Mouse (Mus musculus): ENCODE measurements around the gene Kif1b. TPM values are rescaled to one million over a fixed set of nuclear protein-coding genes. Genes with fewer than 3 reads are reported as not detected.
"Not testable (repeated sequence)": the region's sequence is repeated elsewhere in the genome, so short reads cannot be mapped to it uniquely, and the experiment has no call there.

Kif1b gene
- total and polyA plus RNA-seq, 3 experiments, result 8.8 to 20.2 (median 16.3) TPM

GRCm38 (mm10) chr4:149246578-149247155 lies 60.8 kb downstream of the Kif1b start:
- TF ChIP-seq ZC3H11A (IDR thresholded peaks at IDR 0.05; ENCODE audit: low read depth, low read length) (no peak), MEF2A (IDR thresholded peaks at IDR 0.05; ENCODE audit: extremely low read depth, insufficient replicate concordance, low read depth, low read length, poor library complexity, severe bottlenecking) (no peak), GABPA (IDR thresholded peaks at IDR 0.05; ENCODE audit: low read depth, low read length) (no peak), TAL1 (IDR thresholded peaks at IDR 0.05; ENCODE audit: low read length) (no peak), EP300 (IDR thresholded peaks at IDR 0.05; ENCODE audit: low read depth in 1 of 2, low read length in 2 of 2) (no peak), RCOR1 (IDR thresholded peaks at IDR 0.05; ENCODE audit: low read depth, low read length) (no peak), CHD2 (IDR thresholded peaks at IDR 0.05; ENCODE audit: low read length) (no peak), MAFK (IDR thresholded peaks at IDR 0.05; ENCODE audit: borderline replicate concordance, low read depth, low read length) (no peak), MAZ (IDR thresholded peaks at IDR 0.05; ENCODE audit: low read depth, low read length) (no peak)
- no peak overlapping the region for H3K4me3 ChIP-seq (ENCODE audit: control insufficient read depth in 1 of 2, insufficient read depth in 1 of 2, low read depth in 2 of 2, low read length in 2 of 2)
- no peak for DNase-seq (ENCODE audit: low read depth, low spot score)
- no peaks in the 10 kb centered on the region for H3K4me1 ChIP-seq (ENCODE audit: control insufficient read depth in 1 of 2, insufficient read depth in 2 of 2, low read length in 2 of 2)
- no peak overlapping the region for H3K27ac ChIP-seq (ENCODE audit: control insufficient read depth, low read depth, low read length)
- no peaks in the 10 kb centered on the region for H3K27me3 ChIP-seq (ENCODE audit: control insufficient read depth in 1 of 2, insufficient read depth in 2 of 2, low read length in 2 of 2)
- H3K9ac ChIP-seq (ENCODE audit: control insufficient read depth, low read depth, low read length, poor library complexity, severe bottlenecking), result no peak overlapping the region
- H3K9me3 ChIP-seq (replicated peaks; ENCODE audit: insufficient read depth, low read length), result no peaks in the 10 kb centered on the region
- no peaks in the 10 kb centered on the region; a peak in 1 of 4 replicates for H3K36me3 ChIP-seq (ENCODE audit: control insufficient read depth in 1 of 2, insufficient read depth in 2 of 2, low read length in 2 of 2)
- H3K79me2 ChIP-seq (ENCODE audit: control insufficient read depth, insufficient read depth, low read length, poor library complexity), result no peaks in the 10 kb centered on the region

GRCm38 (mm10) chr4:149237011-149237410 lies 70.5 kb downstream of the Kif1b start:
- Histone ChIP-seq H3K9me3 (replicated peaks; ENCODE audit: insufficient read depth, low read length) (no peaks in the 10 kb centered on the region), H3K27me3 (ENCODE audit: control insufficient read depth in 1 of 2, insufficient read depth in 2 of 2, low read length in 2 of 2) (no peaks in the 10 kb centered on the region), H3K27ac (ENCODE audit: control insufficient read depth, low read depth, low read length) (no peak overlapping the region), H3K36me3 (ENCODE audit: control insufficient read depth in 1 of 2, insufficient read depth in 2 of 2, low read length in 2 of 2) (no peaks in the 10 kb centered on the region), H3K4me1 (ENCODE audit: control insufficient read depth in 1 of 2, insufficient read depth in 2 of 2, low read length in 2 of 2) (no peaks in the 10 kb centered on the region), H3K4me3 (ENCODE audit: control insufficient read depth in 1 of 2, insufficient read depth in 1 of 2, low read depth in 2 of 2, low read length in 2 of 2) (no peak overlapping the region), H3K79me2 (ENCODE audit: control insufficient read depth, insufficient read depth, low read length, poor library complexity) (no peaks in the 10 kb centered on the region), H3K9ac (ENCODE audit: control insufficient read depth, low read depth, low read length, poor library complexity, severe bottlenecking) (no peak overlapping the region)
- no peak for DNase-seq (ENCODE audit: low read depth, low spot score)
- no peak for TF ChIP-seq POLR2AphosphoS5 (IDR thresholded peaks at IDR 0.05; ENCODE audit: borderline replicate concordance, low read depth, low read length)
- TF ChIP-seq NRF1 (IDR thresholded peaks at IDR 0.05; ENCODE audit: insufficient read depth, low read depth, low read length, poor library complexity, severe bottlenecking), result no peak

- DNase-seq (ENCODE audit: low read depth, low spot score), result no peak
- Histone ChIP-seq H3K27ac (ENCODE audit: control insufficient read depth, low read depth, low read length) (no peak overlapping the region), H3K9ac (ENCODE audit: control insufficient read depth, low read depth, low read length, poor library complexity, severe bottlenecking) (no peak overlapping the region), H3K27me3 (ENCODE audit: control insufficient read depth in 1 of 2, insufficient read depth in 2 of 2, low read length in 2 of 2) (no peaks in the 10 kb centered on the region), H3K36me3 (ENCODE audit: control insufficient read depth in 1 of 2, insufficient read depth in 2 of 2, low read length in 2 of 2) (no peaks in the 10 kb centered on the region), H3K4me1 (ENCODE audit: control insufficient read depth in 1 of 2, insufficient read depth in 2 of 2, low read length in 2 of 2) (no peaks in the 10 kb centered on the region), H3K4me3 (ENCODE audit: control insufficient read depth in 1 of 2, insufficient read depth in 1 of 2, low read depth in 2 of 2, low read length in 2 of 2) (no peak overlapping the region), H3K9me3 (replicated peaks; ENCODE audit: insufficient read depth, low read length) (no peaks in the 10 kb centered on the region), H3K79me2 (ENCODE audit: control insufficient read depth, insufficient read depth, low read length, poor library complexity) (no peaks in the 10 kb centered on the region)
- TF ChIP-seq CHD2 (IDR thresholded peaks at IDR 0.05; ENCODE audit: low read length) (no peak), GATA1 (IDR thresholded peaks at IDR 0.05; ENCODE audit: low read depth, low read length) (no peak), POLR2AphosphoS2 (IDR thresholded peaks at IDR 0.05; ENCODE audit: low read length) (no peak), KAT2A (conservative IDR thresholded peaks at IDR 0.05; ENCODE audit: low read depth, low read length) (no peak), TCF12 (IDR thresholded peaks at IDR 0.05; ENCODE audit: low read depth, low read length) (no peak), MXI1 (IDR thresholded peaks at IDR 0.05; ENCODE audit: low read depth, low read length) (no peak), SMC3 (IDR thresholded peaks at IDR 0.05; ENCODE audit: low read depth, low read length) (no peak), USF1 (IDR thresholded peaks at IDR 0.05; ENCODE audit: low read depth, low read length) (no peak)
Measured at GRCm38 (mm10) chr4:149233938-149234337, 73.6 kb downstream of the Kif1b start.

DNA sequence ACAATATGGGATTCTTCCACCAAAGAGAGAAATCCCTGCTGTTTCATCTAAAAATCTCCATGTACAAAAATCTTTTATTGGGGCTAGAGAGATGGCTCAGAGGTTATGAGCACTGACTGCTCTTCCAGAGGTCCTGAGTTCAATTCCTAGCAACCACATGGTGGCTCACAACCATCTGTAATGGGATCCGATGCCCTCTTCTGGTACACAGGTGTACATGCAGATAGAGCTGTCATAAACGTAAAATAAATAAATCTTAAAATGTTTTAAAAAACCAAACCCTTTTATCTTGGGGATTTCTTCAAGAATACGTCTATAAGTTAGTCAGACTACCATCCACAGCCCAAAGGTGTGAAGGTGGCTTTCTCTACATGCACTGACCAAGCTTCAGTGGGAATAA lies 78.8 kb downstream of the Kif1b start:
- H3K9ac ChIP-seq (ENCODE audit: control insufficient read depth, low read depth, low read length, poor library complexity, severe bottlenecking); DNase-seq (ENCODE audit: low read depth, low spot score); H3K79me2 ChIP-seq (ENCODE audit: control insufficient read depth, insufficient read depth, low read length, poor library complexity); H3K27ac ChIP-seq (ENCODE audit: control insufficient read depth, low read depth, low read length); H3K4me3 ChIP-seq (ENCODE audit: control insufficient read depth in 1 of 2, insufficient read depth in 1 of 2, low read depth in 2 of 2, low read length in 2 of 2); H3K27me3 ChIP-seq (ENCODE audit: control insufficient read depth in 1 of 2, insufficient read depth in 2 of 2, low read length in 2 of 2); H3K36me3 ChIP-seq (ENCODE audit: control insufficient read depth in 1 of 2, insufficient read depth in 2 of 2, low read length in 2 of 2); H3K9me3 ChIP-seq (replicated peaks; ENCODE audit: insufficient read depth, low read length); H3K4me1 ChIP-seq (ENCODE audit: control insufficient read depth in 1 of 2, insufficient read depth in 2 of 2, low read length in 2 of 2): not testable (repeated sequence)
